ENCODE assay signal across 28 mouse cellular contexts in genomic region chr11:72770324-72770723, GRCm38 (mm10).
"Had no signal": no experiment of that assay in that cellular context is flagged by ENCODE, and none has a peak within 500 bp of the region (broad histone marks: within the 10 kb centered on the region; RNA-seq: fewer than 3 reads in every experiment).

No protein-coding gene starts in this region.

- H3K27me3 ChIP-seq: embryonic facial prominence, embryonic 12.5 days; embryonic facial prominence, embryonic 13.5 days; embryonic facial prominence, embryonic 15.5 days; forebrain, embryonic 12.5 days; forebrain, embryonic 13.5 days; forebrain, embryonic 15.5 days had no signal

- H3K4me1 ChIP-seq: embryonic facial prominence, embryonic 12.5 days; embryonic facial prominence, embryonic 13.5 days; embryonic facial prominence, embryonic 15.5 days; forebrain, embryonic 12.5 days; forebrain, embryonic 13.5 days; forebrain, embryonic 15.5 days had no signal

- H3K27ac ChIP-seq: embryonic facial prominence, embryonic 10.5 days; embryonic facial prominence, embryonic 12.5 days; embryonic facial prominence, embryonic 13.5 days; embryonic facial prominence, embryonic 15.5 days; forebrain, embryonic 10.5 days; forebrain, embryonic 12.5 days; forebrain, embryonic 13.5 days; forebrain, embryonic 15.5 days; gastrocnemius, adult 2 months; heart, adult 2 months had no signal

- ATAC-seq: forebrain, embryonic 13.5 days; forebrain, embryonic 14.5 days; forebrain, embryonic 15.5 days; forebrain, embryonic 16.5 days; forebrain, postnatal 0 days had no signal

- H3K9me3 ChIP-seq: embryonic facial prominence, embryonic 10.5 days; embryonic facial prominence, embryonic 12.5 days; embryonic facial prominence, embryonic 13.5 days; embryonic facial prominence, embryonic 15.5 days; forebrain, embryonic 10.5 days; forebrain, embryonic 12.5 days; forebrain, embryonic 13.5 days; forebrain, embryonic 15.5 days had no signal

- H3K4me3 ChIP-seq: embryonic facial prominence, embryonic 10.5 days; embryonic facial prominence, embryonic 12.5 days; embryonic facial prominence, embryonic 13.5 days; embryonic facial prominence, embryonic 15.5 days; erythroblast, embryonic 14.5 days; forebrain, embryonic 10.5 days; forebrain, embryonic 12.5 days; forebrain, embryonic 13.5 days; forebrain, embryonic 15.5 days; gastrocnemius, adult 2 months; heart, adult 2 months had no signal

- DNase-seq: cerebellum, adult 8-10 months; cerebellum, adult 9-10 months; cerebellum, adult 9-11 months; cerebellum, postnatal 10 days; cerebellum, postnatal 14 days; cerebellum, postnatal 25 days; cerebellum, postnatal 36 days; embryo, embryonic 11 days; forebrain, postnatal 0 days; gastrocnemius, adult 2 months; gastrocnemius, postnatal 10 days; gastrocnemius, postnatal 14 days; gastrocnemius, postnatal 25 days; gastrocnemius, postnatal 36 days; heart, adult 11 months; heart, adult 18-20 months; heart, adult 2 months had no signal

- H3K9ac ChIP-seq: embryonic facial prominence, embryonic 12.5 days; embryonic facial prominence, embryonic 13.5 days; embryonic facial prominence, embryonic 15.5 days; forebrain, embryonic 12.5 days; forebrain, embryonic 13.5 days; forebrain, embryonic 15.5 days; forebrain, postnatal 0 days had no signal
